Mouse (Mus musculus): ENCODE results near the gene Ash1l. TPM values are rescaled to one million over a fixed set of nuclear protein-coding genes. Genes with fewer than 3 reads are reported as not detected.
A peak's percentile ranks its signal among the peaks of the same experiment; 100 is the strongest.
"Not testable (repeated sequence)": the region's sequence is repeated elsewhere in the genome, so short reads cannot be mapped to it uniquely, and the experiment has no call there.

Gene Ash1l
- polyA plus RNA-seq, 1 experiment, result 14.2 TPM

DNA sequence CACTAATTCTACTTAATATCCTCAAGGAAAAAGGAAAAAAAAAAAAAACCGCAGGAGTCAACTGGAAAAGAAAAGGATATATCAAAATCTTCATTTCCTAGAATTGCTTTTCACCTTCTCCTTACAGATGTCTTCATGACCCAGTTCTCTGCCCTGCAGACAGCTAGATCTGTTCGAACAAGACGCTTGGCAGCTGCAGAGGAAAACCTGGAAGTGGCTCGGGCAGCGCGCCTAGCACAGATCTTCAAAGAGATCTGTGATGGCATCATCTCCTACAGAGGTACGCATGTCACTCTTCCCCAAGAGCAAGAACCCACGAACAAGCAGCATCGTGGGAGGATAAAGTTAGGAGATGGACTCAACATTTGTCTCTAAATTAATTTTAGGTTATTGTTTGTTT, 107.9 kb downstream of the Ash1l start:
- Histone ChIP-seq H3K27ac (replicated peaks; ENCODE audit: low read depth, low read length) (no peak overlapping the region), H3K4me3 (ENCODE audit: insufficient read depth, low read depth, low read length) (no peak overlapping the region), H3K4me1 (ENCODE audit: control insufficient read depth, insufficient read depth, insufficient read length, low read length) (no peaks in the 10 kb centered on the region)

DNA sequence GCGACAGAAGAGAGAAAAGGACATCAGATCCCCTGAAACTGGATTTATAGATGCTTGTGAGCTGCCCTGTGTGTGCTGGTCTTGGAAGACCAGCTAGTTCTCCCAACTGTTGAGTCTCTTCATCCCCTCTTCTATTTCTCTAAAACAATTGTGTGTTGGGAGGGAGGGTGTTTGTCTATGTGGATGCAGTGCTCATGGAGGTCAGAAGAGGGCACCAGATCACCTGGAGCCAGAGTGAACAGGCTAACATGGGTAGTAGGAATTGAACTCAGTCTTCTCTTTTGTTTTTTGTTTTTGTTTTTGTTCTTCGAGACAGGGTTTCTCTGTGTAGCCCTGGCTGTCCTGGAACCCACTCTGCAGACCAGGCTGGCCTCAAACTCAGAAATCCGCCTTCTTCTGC, 108.4 kb downstream of the Ash1l start:
- H3K4me1 ChIP-seq (ENCODE audit: control insufficient read depth, insufficient read depth, insufficient read length, low read length), result no peaks in the 10 kb centered on the region
- H3K27ac ChIP-seq (replicated peaks; ENCODE audit: low read depth, low read length), result no peak overlapping the region
- H3K4me3 ChIP-seq (ENCODE audit: insufficient read depth, low read depth, low read length), result no peak overlapping the region

DNA sequence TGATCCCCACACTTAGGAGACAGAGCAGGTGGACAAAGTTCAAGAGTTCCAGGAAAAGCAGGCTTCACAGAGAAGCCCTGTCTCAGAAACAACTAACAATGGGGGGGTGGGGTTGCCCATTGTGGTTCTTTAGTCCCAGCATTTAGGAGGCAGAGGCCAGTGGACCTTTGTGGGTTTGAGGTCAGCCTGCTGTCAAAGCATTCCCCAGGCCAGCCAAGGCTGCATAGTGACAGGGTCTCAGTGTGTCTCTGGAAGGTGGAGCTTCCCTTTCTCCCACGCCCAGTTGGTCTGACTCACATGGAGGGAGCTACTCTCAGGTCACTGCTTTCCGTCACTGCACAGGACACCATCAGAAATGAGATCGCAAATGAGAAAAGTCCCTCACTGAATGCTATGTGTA, 111.3 kb downstream of the Ash1l start:
- no peak overlapping the region for H3K27ac ChIP-seq (replicated peaks; ENCODE audit: low read depth, low read length)
- no peaks in the 10 kb centered on the region for H3K4me1 ChIP-seq (ENCODE audit: control insufficient read depth, insufficient read depth, insufficient read length, low read length)
- H3K4me3 ChIP-seq (ENCODE audit: insufficient read depth, low read depth, low read length), result no peak overlapping the region

DNA sequence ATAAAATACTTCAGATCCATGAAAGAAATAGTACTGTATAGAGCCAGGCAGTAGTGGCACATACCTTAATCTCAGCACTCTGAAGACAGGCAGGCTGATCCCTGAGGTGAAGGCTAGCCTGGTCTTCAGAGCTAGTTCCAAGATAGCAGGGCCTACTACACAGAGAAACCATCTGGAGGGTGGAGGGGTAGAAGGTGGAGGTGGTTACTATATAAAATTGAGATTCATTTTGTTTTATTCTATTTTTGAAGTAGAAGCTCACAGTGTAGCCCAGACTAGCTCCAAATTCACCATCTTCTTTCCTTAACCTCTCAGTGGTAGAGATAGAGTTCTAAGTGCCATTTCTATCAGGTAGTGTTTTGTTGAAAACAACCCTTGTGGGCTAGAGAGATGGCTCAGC, 116.8 kb downstream of the Ash1l start:
- Histone ChIP-seq H3K27ac (replicated peaks; ENCODE audit: low read depth, low read length) (no peak overlapping the region), H3K4me3 (ENCODE audit: insufficient read depth, low read depth, low read length) (no peak overlapping the region), H3K4me1 (ENCODE audit: control insufficient read depth, insufficient read depth, insufficient read length, low read length) (no peaks in the 10 kb centered on the region)

DNA sequence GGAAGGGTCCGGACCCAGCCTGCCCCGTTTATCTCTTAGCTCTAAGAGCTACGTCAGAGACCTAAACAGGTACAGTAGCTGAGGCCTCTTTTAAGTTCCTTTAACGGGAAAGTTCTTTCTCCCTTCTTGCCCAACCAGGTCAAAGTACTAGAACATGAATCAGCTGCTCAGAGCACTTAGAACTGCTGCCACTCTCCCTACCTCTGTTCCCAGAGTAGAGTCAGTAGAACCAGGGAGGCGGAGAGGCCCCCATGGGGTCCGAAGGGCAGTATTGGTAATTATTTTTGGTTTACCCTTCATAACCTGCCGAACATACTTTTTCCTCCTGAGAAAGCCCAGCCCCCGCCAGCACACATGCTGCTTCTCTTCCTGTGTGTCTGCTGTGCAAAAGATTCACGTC, 127.0 kb downstream of the Ash1l start:
- Histone ChIP-seq H3K27ac (replicated peaks; ENCODE audit: low read depth, low read length) (no peak overlapping the region), H3K4me1 (ENCODE audit: control insufficient read depth, insufficient read depth, insufficient read length, low read length) (no peaks in the 10 kb centered on the region)

DNA sequence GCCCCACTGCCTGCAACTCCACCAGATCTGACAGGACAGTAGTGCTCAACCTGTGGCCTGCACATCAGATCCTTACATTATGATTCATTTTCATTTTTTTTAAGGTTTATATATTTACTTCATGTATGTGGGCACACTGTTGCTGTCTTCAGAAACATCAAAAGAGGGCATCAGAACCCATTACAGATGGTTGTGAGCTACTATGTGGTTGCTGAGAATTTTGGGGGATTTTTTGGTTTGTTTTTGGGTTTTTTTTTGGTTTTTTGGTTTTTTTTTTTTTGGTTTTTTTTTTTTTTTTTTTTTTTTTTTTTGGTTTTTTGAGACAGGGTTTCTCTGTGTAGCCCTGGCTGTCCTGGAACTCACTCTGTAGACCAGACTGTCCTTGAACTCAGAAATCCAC, 131.9 kb downstream of the Ash1l start:
- not testable (repeated sequence) for H3K27ac ChIP-seq (replicated peaks; ENCODE audit: low read depth, low read length); H3K4me3 ChIP-seq (ENCODE audit: insufficient read depth, low read depth, low read length); H3K4me1 ChIP-seq (ENCODE audit: control insufficient read depth, insufficient read depth, insufficient read length, low read length)

More for the DNA sequence above, 127.0 kb downstream of the Ash1l start:
- H3K4me3 ChIP-seq (ENCODE audit: insufficient read depth, low read depth, low read length), result no peak overlapping the region

DNA sequence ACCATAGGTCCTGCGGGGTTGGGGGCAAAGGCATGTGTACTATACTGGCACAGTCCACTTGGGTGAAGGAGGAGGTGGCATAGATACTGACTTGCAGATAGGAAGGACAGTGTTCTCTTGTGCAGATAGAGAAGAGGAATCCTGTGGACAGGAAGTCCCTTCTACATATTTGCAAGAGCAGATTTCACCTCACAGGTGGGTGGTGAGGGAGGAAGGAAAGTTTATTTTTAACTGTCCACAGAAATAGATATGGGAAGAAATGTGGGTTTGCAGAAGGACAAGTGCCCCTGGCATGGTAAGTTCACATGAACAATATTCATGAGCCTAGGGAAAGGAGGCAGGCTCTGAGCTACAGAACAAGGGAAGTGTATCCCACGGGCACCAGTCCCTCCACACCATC, 133.7 kb downstream of the Ash1l start:
- Histone ChIP-seq H3K4me1 (ENCODE audit: control insufficient read depth, insufficient read depth, insufficient read length, low read length) (peaks cover 3% of the 10 kb centered on the region; the same call in 1 of the 2 replicates), H3K4me3 (ENCODE audit: insufficient read depth, low read depth, low read length) (no peak overlapping the region), H3K27ac (replicated peaks; ENCODE audit: low read depth, low read length) (no peak overlapping the region)

DNA sequence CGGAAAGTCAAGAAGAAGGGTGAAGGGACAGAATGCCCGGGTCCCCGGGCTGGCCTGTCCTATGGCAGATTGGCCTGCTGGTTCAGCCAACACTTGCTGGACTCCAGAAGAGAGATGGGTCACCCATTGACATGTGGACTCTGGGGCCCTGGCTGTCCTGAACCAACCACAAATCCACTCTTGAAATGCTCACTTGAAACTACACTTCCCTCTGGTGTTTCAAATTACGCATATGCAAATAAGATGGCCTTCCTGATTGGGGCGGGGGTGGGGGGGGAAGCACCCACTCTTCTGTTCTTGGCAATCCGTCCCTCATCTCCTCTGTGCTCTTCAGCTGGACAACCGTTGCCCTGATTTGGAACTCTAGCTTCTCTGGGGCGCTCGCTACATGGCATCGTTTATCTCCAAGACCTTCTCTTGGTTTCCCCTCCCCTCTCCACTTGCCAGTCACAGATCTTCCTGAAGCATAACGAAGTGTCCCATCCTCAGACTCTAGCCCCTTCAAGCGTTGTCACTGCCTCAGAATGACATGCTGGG, 134.3 kb downstream of the Ash1l start:
- Histone ChIP-seq H3K27ac (replicated peaks; ENCODE audit: low read depth, low read length) (no peak overlapping the region), H3K4me1 (ENCODE audit: control insufficient read depth, insufficient read depth, insufficient read length, low read length) (peaks cover 3% of the 10 kb centered on the region; the same call in 1 of the 2 replicates), H3K4me3 (ENCODE audit: insufficient read depth, low read depth, low read length) (no peak overlapping the region)

DNA sequence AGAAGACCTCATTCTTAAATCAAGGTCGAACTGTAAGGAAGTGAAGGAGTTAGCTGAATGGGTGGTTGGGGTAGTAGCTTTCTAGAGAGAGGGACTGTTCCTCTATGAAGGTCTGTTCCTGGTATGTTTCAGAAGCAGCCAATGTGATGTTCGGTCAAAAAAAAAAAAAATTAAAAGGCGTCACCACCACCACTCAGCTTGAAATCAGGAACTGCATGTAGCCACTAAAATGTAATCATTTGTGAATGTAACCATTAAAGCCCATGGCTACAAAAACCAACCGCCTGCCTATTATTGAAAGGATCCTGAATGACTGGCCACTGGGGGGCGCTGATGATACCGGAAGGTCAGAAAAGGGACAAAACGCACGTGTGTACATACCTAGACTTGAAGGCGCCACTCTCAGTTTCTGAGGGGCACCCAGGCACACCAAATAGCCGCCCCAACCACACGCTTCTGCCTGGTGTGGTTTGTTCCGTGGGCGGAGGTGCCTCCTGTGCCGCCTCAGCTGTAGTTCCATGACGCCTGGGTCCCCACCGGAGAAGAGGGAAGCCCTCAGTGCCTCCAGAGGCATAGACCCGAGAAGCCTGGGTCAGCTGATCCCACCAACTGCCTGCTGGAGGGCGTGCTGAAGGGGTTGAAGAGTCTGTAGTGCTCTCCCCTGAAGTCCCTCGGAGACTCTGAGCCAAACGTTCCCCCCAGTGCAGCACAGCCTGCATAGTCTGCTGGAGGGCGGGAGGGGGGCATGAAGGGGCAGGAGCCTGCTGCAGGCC, 137.1 kb downstream of the Ash1l start:
- H3K27ac ChIP-seq (replicated peaks; ENCODE audit: low read depth, low read length), result no peak overlapping the region
- H3K4me1 ChIP-seq (ENCODE audit: control insufficient read depth, insufficient read depth, insufficient read length, low read length), result peaks cover 3% of the 10 kb centered on the region; the same call in 1 of the 2 replicates
- H3K4me3 ChIP-seq (ENCODE audit: insufficient read depth, low read depth, low read length), result peak overlapping the region; percentile 21; the same call in 1 of the 2 replicates

DNA sequence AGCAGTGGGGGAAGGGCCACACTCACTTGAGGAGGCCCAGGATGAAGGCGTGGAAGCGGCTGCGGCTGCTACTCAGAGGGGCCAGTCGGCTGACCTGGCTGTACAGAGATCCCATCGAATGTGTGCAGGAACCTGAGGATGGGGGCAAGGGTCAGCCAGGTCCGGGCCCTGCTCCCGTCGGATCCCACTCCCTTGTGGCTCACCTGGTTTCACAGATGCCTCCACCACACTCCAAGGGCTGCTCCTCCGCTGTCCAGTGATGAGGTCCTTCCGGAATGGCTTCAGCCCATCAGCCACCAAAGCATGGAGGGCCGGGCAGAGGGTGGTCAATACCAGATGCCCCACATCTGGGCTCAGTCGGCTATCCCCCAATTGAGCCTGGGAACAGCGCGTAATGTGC, 138.6 kb downstream of the Ash1l start:
- H3K27ac ChIP-seq (replicated peaks; ENCODE audit: low read depth, low read length), result no peak overlapping the region

DNA sequence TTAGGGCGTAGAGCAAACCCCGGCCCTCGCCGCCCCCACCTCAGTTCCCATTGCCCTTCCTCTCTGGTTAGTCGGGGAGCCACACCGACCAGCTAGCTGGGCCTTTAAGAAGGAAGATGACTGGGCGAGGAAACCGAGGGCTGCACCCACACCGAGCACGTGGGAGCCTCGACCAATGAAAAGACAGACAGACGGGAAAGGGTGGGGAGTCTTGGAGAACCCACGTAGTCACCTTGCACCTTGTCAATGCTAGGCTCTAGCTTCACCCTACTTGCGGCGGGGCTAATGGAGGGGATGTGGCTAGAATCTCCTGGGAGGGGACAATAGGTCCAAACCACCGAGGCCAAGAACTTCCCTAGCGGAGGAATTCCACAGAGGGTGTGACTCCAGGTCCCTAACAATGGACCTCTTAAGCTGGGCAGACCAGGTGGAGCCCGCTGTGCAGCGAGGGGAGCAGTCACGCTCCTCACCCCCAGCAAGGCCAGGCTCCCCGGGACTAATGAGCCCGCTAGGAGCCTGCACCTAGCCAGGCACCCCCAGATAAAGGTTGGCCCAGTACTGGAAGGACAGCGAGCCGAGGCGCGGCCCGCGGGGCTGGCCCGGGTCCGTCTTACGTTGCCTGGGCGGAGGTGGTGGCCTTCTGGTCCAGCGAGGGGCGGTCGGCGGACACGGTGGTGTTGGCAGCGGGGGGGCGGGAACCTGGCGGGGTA, 139.6 kb downstream of the Ash1l start:
- Histone ChIP-seq H3K4me3 (ENCODE audit: insufficient read depth, low read depth, low read length) (peak overlapping the region; percentile 74), H3K27ac (replicated peaks; ENCODE audit: low read depth, low read length) (peak overlapping the region; percentile 88), H3K4me1 (ENCODE audit: control insufficient read depth, insufficient read depth, insufficient read length, low read length) (peaks cover 3% of the 10 kb centered on the region; the same call in 1 of the 2 replicates)

More for the DNA sequence above, 138.6 kb downstream of the Ash1l start:
- Histone ChIP-seq H3K4me1 (ENCODE audit: control insufficient read depth, insufficient read depth, insufficient read length, low read length) (peaks cover 3% of the 10 kb centered on the region; the same call in 1 of the 2 replicates), H3K4me3 (ENCODE audit: insufficient read depth, low read depth, low read length) (peak overlapping the region; percentile 74)

DNA sequence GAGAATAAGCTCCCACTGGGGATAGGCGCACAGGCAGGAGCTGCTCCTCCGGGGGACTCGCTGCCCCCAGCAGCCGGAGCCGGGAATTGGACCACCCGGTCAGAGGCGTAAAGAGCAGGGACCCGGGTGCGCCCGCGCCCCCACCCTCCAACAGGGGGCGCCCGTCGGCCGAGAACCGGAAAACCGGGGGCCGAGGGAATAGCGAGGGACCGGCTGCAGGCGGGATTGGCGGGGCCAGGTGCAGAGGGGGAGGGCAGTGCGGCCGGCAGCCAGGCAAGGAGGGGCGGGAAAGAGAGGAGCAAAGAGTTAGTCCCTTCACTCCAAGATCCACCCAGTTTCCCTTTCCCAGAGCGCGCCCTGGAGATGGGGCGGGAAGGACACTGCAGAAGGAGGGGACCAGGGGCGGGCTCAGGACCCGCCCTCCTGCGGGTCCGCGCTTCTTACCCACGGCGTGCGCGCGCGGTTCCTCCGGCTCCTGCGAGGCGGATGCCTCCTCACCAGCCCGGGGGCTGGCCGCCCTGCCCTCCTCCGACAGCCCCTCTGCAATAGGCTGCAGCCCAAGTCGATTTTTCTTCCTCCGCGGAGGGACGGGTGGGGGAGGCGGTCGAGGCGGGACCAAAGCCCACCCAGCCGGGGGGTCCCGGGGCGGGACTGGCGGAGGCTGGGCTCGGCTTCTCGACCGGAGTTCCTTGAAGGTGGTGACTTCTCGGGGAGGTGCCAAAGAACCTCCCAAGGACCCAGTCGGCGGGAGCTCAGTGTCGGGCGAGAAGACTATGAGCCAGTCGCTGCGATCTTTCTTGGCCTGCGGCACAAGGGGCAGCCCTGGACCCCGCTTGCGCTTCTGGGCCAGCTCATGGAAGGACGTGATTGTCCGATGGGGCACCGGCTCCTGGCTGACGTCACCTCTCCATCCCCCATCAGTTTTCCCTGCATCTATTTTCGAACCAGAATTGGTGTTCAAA, 140.6 kb downstream of the Ash1l start:
- no peak overlapping the region for H3K27ac ChIP-seq (replicated peaks; ENCODE audit: low read depth, low read length)
- peak overlapping the region; percentile 74 for H3K4me3 ChIP-seq (ENCODE audit: insufficient read depth, low read depth, low read length)
- H3K4me1 ChIP-seq (ENCODE audit: control insufficient read depth, insufficient read depth, insufficient read length, low read length), result peaks cover 3% of the 10 kb centered on the region; the same call in 1 of the 2 replicates

DNA sequence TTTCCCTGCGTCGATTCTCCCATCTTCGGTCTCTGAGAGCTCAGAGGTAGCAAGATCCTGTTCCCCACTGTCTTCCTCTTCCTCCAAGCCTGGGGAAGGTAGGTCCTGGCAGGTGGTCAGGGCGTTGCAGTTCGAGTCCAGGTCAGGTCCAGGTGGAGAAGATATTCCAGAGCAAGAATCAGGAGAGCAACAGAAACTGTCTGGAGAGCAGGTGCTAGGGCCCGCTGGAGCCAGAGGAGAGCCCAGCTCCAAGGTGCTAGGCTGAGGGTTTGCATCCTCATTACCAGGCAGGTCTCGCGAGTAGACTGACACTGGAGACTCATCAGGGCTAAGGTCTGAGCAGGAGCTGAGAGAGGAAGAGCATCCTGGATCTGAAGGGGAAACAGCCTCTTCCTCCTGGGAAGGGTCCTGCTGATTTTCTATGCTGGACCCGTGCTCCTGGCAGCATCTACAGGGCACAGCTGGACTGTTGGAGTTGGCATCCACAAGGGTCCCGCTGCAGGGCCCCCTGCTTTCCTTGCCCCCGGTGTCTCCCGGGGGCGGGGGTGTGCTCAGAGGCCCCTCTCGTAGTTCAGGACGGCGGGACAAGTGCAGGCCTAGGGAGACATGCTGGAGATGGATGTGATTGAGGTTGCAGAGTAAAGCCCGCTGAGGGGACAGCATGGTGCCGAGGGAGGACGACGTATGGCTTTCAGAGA, 141.5 kb downstream of the Ash1l start:
- peaks cover 3% of the 10 kb centered on the region; the same call in 1 of the 2 replicates for H3K4me1 ChIP-seq (ENCODE audit: control insufficient read depth, insufficient read depth, insufficient read length, low read length)
- peak overlapping the region; percentile 74 for H3K4me3 ChIP-seq (ENCODE audit: insufficient read depth, low read depth, low read length)
- no peak overlapping the region for H3K27ac ChIP-seq (replicated peaks; ENCODE audit: low read depth, low read length)

DNA sequence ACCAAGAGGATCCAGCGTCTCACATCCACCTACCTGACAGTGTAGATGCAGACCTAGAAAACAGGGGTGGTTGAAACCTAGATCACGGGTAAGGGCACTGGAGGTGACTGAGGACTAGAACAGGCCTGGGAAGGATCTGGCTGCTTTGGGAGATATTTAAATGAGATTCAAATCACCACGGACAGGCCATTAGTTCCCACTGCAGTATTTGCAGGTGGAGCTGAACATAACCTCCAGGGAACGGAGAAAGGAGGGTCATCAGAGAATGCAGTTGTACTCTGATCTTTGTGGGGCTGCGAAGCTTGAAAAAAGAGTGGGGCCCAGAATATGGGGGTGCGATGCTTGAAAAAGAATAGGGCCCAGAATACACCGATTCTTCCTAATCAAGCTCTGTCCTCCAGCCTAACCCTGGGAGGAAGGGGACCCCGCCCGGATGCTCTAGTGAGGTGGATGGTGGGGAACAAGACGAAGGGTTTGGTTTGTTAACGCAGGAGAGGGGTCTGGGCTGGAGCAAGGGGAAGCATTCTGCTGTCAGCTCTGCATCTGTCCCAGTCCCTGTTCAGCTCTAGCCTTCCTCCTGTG, 142.2 kb downstream of the Ash1l start:
- peaks cover 3% of the 10 kb centered on the region; the same call in 1 of the 2 replicates for H3K4me1 ChIP-seq (ENCODE audit: control insufficient read depth, insufficient read depth, insufficient read length, low read length)
- H3K27ac ChIP-seq (replicated peaks; ENCODE audit: low read depth, low read length), result no peak overlapping the region
- H3K4me3 ChIP-seq (ENCODE audit: insufficient read depth, low read depth, low read length), result peak overlapping the region; percentile 25; the same call in 1 of the 2 replicates
